Mouse (Mus musculus) kidney, embryonic 14.5 days (tissue): ENCODE measurements around the gene Trp53bp2. TPM values are rescaled to one million over a fixed set of nuclear protein-coding genes. Genes with fewer than 3 reads are reported as not detected.

Source experiments
- ATAC-seq: fragments of 200-750 bp; cut with Nextera tagmentation; 2 replicates; pipeline ENCODE4 v1.8.0; 2017; ENCODE audit warnings: moderate number of reproducible peaks, mild to moderate bottlenecking, moderate TSS enrichment, moderate library complexity; ENCODE audit not compliant: low FRiP score, low TSS enrichment
- H3K27ac ChIP-seq: fragments of 300-500 bp; sonication (generic); 2 replicates; pipeline ENCODE4 v1.5.1; 2014; ENCODE audit warnings: low read depth, mild to moderate bottlenecking, low read length, moderate library complexity, mixed read lengths
- H3K27me3 ChIP-seq: fragments of 300-500 bp; sonication (generic); 2 replicates; pipeline ENCODE4 v1.6.1; 2014; ENCODE audit warnings: mild to moderate bottlenecking, low read length; ENCODE audit not compliant: control insufficient read depth, insufficient read depth
- H3K36me3 ChIP-seq: fragments of 300-500 bp; sonication (generic); 2 replicates; pipeline ENCODE4 v1.6.1; 2014; ENCODE audit warnings: low read length, mixed read lengths; ENCODE audit not compliant: control insufficient read depth, insufficient read depth
- H3K4me1 ChIP-seq: fragments of 300-500 bp; sonication (generic); 2 replicates; pipeline ENCODE4 v1.6.1; 2014; ENCODE audit warnings: low read length, mixed read lengths; ENCODE audit not compliant: control insufficient read depth, insufficient read depth
- H3K4me2 ChIP-seq: fragments of 300-500 bp; sonication (generic); replicated peaks from 2 replicates; pipeline ENCODE4 v1.6.1; 2014; ENCODE audit warnings: low read depth, mild to moderate bottlenecking, low read length
- H3K4me3 ChIP-seq: fragments of 300-500 bp; sonication (generic); 2 replicates; pipeline ENCODE4 v1.5.1; 2014; ENCODE audit warnings: mild to moderate bottlenecking, low read length
- H3K9ac ChIP-seq: fragments of 300-500 bp; sonication (generic); 2 replicates; pipeline ENCODE4 v1.6.1; 2014; ENCODE audit warnings: low read depth, mild to moderate bottlenecking, low read length, moderate library complexity
- H3K9me3 ChIP-seq: fragments of 300-500 bp; sonication (generic); 2 replicates; pipeline ENCODE4 v1.6.1; 2016; ENCODE audit warnings: low read length; ENCODE audit not compliant: control insufficient read depth
- WGBS: fragments of 180-500 bp; shearing (Covaris S2); extraction: QIAGEN DNeasy Blood & Tissue Kit; methylation state at CpG from one replicate; pipeline ENCODE4 v1.1.7; 2014; 5-methylcytosine and 5-hydroxymethylcytosine counted together
- polyA plus RNA-seq: library from polyadenylated mRNA; unstranded; fragments of >200 nt; fragmentation: Nextera tagmentation; extraction: Ambion mirVana; gene quantifications from 2 replicates; pipeline ENCODE4 v1.2.1, GENCODE M21; 2014

Trp53bp2 gene
- 14.6 and 32.4 TPM in 2 replicates for polyA plus RNA-seq

GRCm38 (mm10) chr1:182408684-182409327 is at the start of gene Trp53bp2:
Gene Trp53bp2 (plus strand): TSS chr1:182409172.
- peak within 1 kb of the TSS; percentile 60 for H3K4me2 ChIP-seq
- H3K27ac ChIP-seq: peak within 1 kb of the TSS; percentile 93
- H3K4me1 ChIP-seq: peaks cover 24% of the 10 kb centered on the region
- H3K9ac ChIP-seq: peak within 1 kb of the TSS; percentile 95
- H3K36me3 ChIP-seq: no peaks in the 10 kb centered on the region
- H3K9me3 ChIP-seq: no peaks in the 10 kb centered on the region
- under 1% methylated on average over 66 of the region's 71 CpGs for WGBS
- peak within 1 kb of the TSS; percentile 95 for H3K4me3 ChIP-seq
- H3K27me3 ChIP-seq: no peaks in the 10 kb centered on the region
- peak; percentile 94 for ATAC-seq

- Histone ChIP-seq H3K9ac (no peak overlapping the region), H3K27ac (no peak overlapping the region), H3K4me2 (no peak overlapping the region), H3K4me3 (no peak overlapping the region), H3K36me3 (no peaks in the 10 kb centered on the region), H3K4me1 (no peaks in the 10 kb centered on the region), H3K9me3 (no peaks in the 10 kb centered on the region), H3K27me3 (no peaks in the 10 kb centered on the region)
- WGBS: 87% methylated on average over 5 of the region's 5 CpGs
- ATAC-seq: no peak
Observed at GRCm38 (mm10) chr1:182362703-182363102, 46.3 kb upstream of the Trp53bp2 start.

- 28% methylated on average over 12 of the region's 12 CpGs for WGBS
- H3K27me3 ChIP-seq: no peaks in the 10 kb centered on the region
- peak; percentile 60; the same call in 1 of the 2 replicates for ATAC-seq
- H3K9me3 ChIP-seq: no peaks in the 10 kb centered on the region
- H3K36me3 ChIP-seq: no peaks in the 10 kb centered on the region
- no peak overlapping the region for H3K27ac ChIP-seq
- no peak overlapping the region for H3K4me3 ChIP-seq
- no peak overlapping the region for H3K9ac ChIP-seq
- H3K4me2 ChIP-seq: no peak overlapping the region
- peaks cover 4% of the 10 kb centered on the region for H3K4me1 ChIP-seq
Observed at GRCm38 (mm10) chr1:182363683-182364404, 45.1 kb upstream of the Trp53bp2 start.

GRCm38 (mm10) chr1:182368309-182368708 is 40.7 kb upstream of the Trp53bp2 start:
- Histone ChIP-seq H3K4me3 (no peak overlapping the region), H3K4me1 (peaks cover 4% of the 10 kb centered on the region), H3K36me3 (no peaks in the 10 kb centered on the region), H3K27ac (peak overlapping the region; percentile 14; the same call in 1 of the 2 replicates), H3K9ac (no peak overlapping the region), H3K4me2 (no peak overlapping the region), H3K27me3 (no peaks in the 10 kb centered on the region), H3K9me3 (no peaks in the 10 kb centered on the region)
- no peak for ATAC-seq
- WGBS: 56% methylated on average over 7 of the region's 7 CpGs

- H3K9ac ChIP-seq: no peak overlapping the region
- H3K9me3 ChIP-seq: no peaks in the 10 kb centered on the region
- H3K27me3 ChIP-seq: no peaks in the 10 kb centered on the region
- H3K36me3 ChIP-seq: no peaks in the 10 kb centered on the region
- ATAC-seq: no peak
- no peak overlapping the region for H3K4me2 ChIP-seq
- no peak overlapping the region for H3K4me3 ChIP-seq
- WGBS: 25% methylated on average over 8 of the region's 8 CpGs
- H3K4me1 ChIP-seq: peaks cover 4% of the 10 kb centered on the region
- H3K27ac ChIP-seq: peak overlapping the region; percentile 14; the same call in 1 of the 2 replicates
Observed at GRCm38 (mm10) chr1:182368782-182369181, 40.2 kb upstream of the Trp53bp2 start.

- WGBS: 67% methylated on average over 4 of the region's 4 CpGs
- no peaks in the 10 kb centered on the region for H3K9me3 ChIP-seq
Observed at GRCm38 (mm10) chr1:182369435-182369834, 39.5 kb upstream of the Trp53bp2 start.

GRCm38 (mm10) chr1:182371891-182372290 is 37.1 kb upstream of the Trp53bp2 start:
- H3K4me1 ChIP-seq: peaks cover 4% of the 10 kb centered on the region
- ATAC-seq: no peak
- H3K27ac ChIP-seq: no peak overlapping the region
- no peaks in the 10 kb centered on the region for H3K9me3 ChIP-seq
- no peak overlapping the region for H3K9ac ChIP-seq
- H3K4me3 ChIP-seq: no peak overlapping the region
- 78% methylated on average over 8 of the region's 8 CpGs for WGBS
- no peak overlapping the region for H3K4me2 ChIP-seq
- H3K27me3 ChIP-seq: no peaks in the 10 kb centered on the region
- no peaks in the 10 kb centered on the region for H3K36me3 ChIP-seq

More at GRCm38 (mm10) chr1:182369435-182369834, 39.5 kb upstream of the Trp53bp2 start:
- no peak overlapping the region for H3K4me2 ChIP-seq
- no peak overlapping the region for H3K27ac ChIP-seq
- no peak overlapping the region for H3K9ac ChIP-seq
- H3K27me3 ChIP-seq: no peaks in the 10 kb centered on the region
- peaks cover 4% of the 10 kb centered on the region for H3K4me1 ChIP-seq
- ATAC-seq: no peak
- H3K36me3 ChIP-seq: no peaks in the 10 kb centered on the region
- no peak overlapping the region for H3K4me3 ChIP-seq

- 41% methylated on average over 8 of the region's 8 CpGs for WGBS
- Histone ChIP-seq H3K9ac (no peak overlapping the region), H3K36me3 (no peaks in the 10 kb centered on the region), H3K4me3 (no peak overlapping the region), H3K27ac (no peak overlapping the region), H3K9me3 (no peaks in the 10 kb centered on the region), H3K27me3 (no peaks in the 10 kb centered on the region), H3K4me1 (no peaks in the 10 kb centered on the region), H3K4me2 (no peak overlapping the region)
- no peak for ATAC-seq
Observed at GRCm38 (mm10) chr1:182376221-182376620, 32.8 kb upstream of the Trp53bp2 start.

- Histone ChIP-seq H3K9ac (no peak overlapping the region), H3K4me3 (no peak overlapping the region), H3K9me3 (no peaks in the 10 kb centered on the region), H3K27ac (no peak overlapping the region), H3K4me1 (no peaks in the 10 kb centered on the region), H3K4me2 (no peak overlapping the region), H3K27me3 (no peaks in the 10 kb centered on the region), H3K36me3 (no peaks in the 10 kb centered on the region)
- ATAC-seq: no peak
- WGBS: 94% methylated on average over 7 of the region's 7 CpGs
Observed at GRCm38 (mm10) chr1:182376826-182377225, 32.1 kb upstream of the Trp53bp2 start.
